Mouse (Mus musculus): ENCODE data around the gene Zmynd8. TPM values are rescaled to one million over a fixed set of nuclear protein-coding genes. Genes with fewer than 3 reads are reported as not detected.

Zmynd8 gene
- total RNA-seq, 2 experiments from 2014 or later: 48.7 to 55.5 TPM

- intact Hi-C loops (cut with DNase I): loop anchor here (2.0 kb wide), 1 partner anchor 74 kb away; no protein-coding TSS in a partner anchor
- DNase-seq: peak in 1 of 2 experiments; percentile 49
Observed at GRCm38 (mm10) chr2:165900351-165901126, 1.7 kb upstream of the Zmynd8 start.

- intact Hi-C loops (cut with DNase I): loop anchor here (2.0 kb wide), 1 partner anchor 73 kb away; no protein-coding TSS in a partner anchor
Observed at GRCm38 (mm10) chr2:165899923-165900322, 1.1 kb upstream of the Zmynd8 start.

GRCm38 (mm10) chr2:165899474-165899873 is 658 bp upstream of the Zmynd8 start:
- DNase-seq: no peak

More at GRCm38 (mm10) chr2:165899923-165900322, 1.1 kb upstream of the Zmynd8 start:
- no peak for DNase-seq

GRCm38 (mm10) chr2:165896171-165896570 is 2.6 kb downstream of the Zmynd8 start:
- intact Hi-C loops (cut with DNase I): no loop called here
- DNase-seq: no peak

More at GRCm38 (mm10) chr2:165899474-165899873, 658 bp upstream of the Zmynd8 start:
- intact Hi-C loops (cut with DNase I): no loop called here

DNA sequence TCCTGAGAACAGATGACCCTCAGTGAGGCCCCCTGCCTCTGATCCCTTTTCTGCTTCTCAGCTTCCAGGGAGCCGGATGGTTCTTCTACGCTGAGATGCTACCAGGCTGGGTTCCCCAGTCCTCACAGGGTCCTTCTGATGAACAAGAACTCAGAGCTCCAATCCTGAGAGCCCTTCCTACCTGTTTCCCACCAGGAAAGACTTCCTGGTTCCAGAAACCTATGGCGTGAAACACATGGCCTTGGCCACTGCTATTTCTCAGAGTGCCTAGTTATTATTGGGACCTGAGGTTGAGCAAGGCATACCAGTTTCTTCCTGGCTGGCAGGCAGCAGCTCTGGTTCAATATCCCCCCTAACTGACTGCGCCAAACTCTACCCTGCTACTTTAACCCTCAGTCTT is 3.1 kb downstream of the Zmynd8 start:
- no peak for DNase-seq
- intact Hi-C loops (cut with DNase I): no loop called here

DNA sequence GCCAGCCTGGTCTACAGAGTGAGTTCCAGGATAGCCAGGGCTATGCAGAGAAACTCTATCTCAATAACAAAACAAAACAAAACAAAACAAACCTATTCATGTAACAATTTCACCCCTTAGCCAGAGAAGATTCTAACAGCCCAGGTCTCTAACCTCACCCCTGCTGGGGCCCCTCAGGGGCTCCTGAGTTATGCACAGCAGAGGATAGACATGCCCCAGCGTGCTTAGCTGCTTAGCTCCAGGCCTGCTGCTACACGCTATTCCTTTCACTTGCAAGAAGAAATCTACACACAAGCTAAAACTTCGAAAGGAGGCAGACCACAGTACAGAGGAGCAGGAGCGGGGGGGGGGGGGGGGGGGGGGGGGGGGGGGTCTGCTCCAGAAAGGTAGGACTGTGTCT is 4.3 kb downstream of the Zmynd8 start:
- no peak for DNase-seq
- intact Hi-C loops (cut with DNase I): no loop called here

GRCm38 (mm10) chr2:165893232-165893631 is 5.6 kb downstream of the Zmynd8 start:
- no peak for DNase-seq
- intact Hi-C loops (cut with DNase I): no loop called here

DNA sequence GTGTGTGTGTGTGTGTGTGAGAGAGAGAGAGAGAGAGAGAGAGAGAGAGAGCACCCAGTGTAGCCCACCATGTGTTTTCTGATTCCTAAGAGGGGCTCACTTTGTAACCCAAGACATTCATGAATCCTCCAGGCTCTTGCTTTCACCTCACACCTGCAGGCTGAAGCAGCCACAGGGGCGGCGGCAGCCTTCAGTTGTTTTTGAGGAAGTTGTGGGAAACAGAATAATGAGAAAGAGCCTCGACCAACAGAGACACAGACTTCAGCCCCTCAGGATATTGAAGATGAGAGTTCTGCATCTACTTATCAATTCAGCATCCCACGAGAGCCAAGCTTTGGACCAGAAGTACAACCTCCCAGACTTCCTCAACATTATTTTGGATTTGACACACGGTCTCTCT is 6.2 kb downstream of the Zmynd8 start:
- intact Hi-C loops (cut with DNase I): no loop called here
- DNase-seq: no peak

DNA sequence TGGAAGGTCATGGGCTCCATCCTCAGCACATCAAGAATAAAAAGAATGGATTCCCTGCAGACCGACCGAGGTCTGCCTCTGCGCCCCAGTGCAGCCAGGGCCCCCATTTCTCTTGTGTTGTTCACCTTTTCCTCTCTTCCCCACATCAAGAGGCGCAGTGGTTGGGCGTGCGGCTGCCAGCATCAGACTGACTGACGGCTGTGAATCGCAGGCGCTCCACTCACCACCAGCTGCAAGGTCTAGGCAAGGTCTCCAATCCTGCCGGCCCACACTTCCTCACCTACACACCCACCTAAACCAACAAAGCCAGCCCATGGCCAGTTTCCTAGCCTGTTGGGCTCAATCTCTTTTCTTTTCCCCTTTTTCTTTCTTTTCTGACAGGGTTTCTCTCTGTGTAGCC is 8.4 kb downstream of the Zmynd8 start:
- intact Hi-C loops (cut with DNase I): no loop called here
- no peak for DNase-seq

GRCm38 (mm10) chr2:165889874-165890273 is 8.9 kb downstream of the Zmynd8 start:
- no peak for DNase-seq

DNA sequence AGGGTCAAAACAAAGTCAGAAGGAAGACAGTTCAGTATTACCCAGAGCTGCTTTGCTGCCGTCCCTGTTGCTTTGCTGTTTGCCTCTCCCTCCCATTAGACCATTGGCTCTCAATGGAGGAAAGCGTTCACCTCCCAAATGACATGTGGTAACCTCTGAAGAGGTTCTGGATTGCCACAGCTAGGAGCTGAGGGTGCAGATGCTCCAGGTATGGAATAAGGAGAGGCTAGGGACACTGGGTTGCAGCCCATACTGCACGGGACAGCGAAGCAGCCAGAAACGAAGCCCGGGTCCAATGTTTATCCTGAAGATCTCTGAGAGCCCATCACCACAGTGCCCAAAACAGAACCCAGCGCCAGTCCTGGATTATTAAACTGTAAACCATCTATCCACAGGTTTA is 9.6 kb downstream of the Zmynd8 start:
- no peak for DNase-seq
- intact Hi-C loops (cut with DNase I): no loop called here

More at GRCm38 (mm10) chr2:165889874-165890273, 8.9 kb downstream of the Zmynd8 start:
- intact Hi-C loops (cut with DNase I): no loop called here

DNA sequence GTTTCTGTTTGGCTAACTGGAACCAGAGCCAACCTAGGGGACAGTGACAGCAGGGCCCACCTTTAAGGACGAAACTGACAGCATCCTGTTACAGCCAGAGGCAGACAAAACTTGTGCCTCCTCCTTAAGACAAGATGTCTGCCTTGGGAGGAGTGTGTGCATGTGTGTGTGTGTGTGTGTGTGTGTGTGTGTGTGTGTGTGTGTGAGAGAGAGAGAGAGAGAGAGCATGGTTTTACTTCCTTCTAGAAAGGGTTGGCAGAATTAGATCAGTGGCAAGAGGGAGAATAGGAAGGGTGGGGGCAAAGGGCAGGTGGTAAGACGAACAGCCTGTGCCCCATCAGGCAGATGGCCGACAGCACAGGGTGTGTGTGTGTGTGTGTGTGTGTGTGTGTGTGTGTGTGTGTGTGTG is 10.0 kb downstream of the Zmynd8 start:
- intact Hi-C loops (cut with DNase I): no loop called here
- no peak for DNase-seq

GRCm38 (mm10) chr2:165888396-165888795 is 10.4 kb downstream of the Zmynd8 start:
- peak; percentile 83 to 86 for DNase-seq
- intact Hi-C loops (cut with DNase I): no loop called here

DNA sequence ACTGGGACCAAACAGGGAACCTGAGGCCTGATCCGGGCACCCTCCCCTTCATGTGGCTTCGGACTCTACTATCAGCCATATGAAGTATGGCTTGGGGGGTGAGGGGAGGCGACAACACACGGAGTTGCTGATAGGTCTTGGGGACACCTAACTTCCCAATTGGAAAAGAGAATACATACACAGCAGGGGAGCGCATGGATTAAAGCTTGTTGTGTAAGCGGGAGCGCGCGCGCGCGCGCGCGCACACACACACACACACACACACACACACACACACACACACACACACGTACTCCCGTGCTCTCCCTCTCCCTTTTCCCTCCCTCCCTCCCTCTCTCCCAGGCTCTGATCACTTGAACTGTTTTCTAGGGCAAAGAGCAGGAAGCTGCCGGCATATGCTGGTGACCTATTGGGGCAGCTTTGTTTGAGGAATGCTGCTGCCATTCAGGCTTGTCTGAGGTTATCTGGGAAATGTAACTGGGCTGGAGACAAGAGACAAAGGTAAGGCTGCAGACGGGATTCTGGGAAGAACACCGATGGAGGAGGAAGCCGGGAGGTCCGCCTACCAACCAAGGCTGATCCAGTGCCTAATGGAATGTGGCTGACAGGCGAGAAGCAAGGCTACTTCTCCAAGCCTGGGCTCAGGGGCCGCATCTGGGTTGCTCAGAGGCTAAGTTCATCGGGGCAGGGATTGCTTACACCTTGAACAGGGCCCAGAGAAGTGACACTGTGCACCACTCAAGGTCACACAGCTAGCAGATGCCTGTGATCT is 11.8 kb downstream of the Zmynd8 start:
- peak; percentile 58 to 65 for DNase-seq
- intact Hi-C loops (cut with DNase I): no loop called here

- peak; percentile 64 to 72 for DNase-seq
- intact Hi-C loops (cut with DNase I): no loop called here
Observed at GRCm38 (mm10) chr2:165886482-165886856, 12.3 kb downstream of the Zmynd8 start.

DNA sequence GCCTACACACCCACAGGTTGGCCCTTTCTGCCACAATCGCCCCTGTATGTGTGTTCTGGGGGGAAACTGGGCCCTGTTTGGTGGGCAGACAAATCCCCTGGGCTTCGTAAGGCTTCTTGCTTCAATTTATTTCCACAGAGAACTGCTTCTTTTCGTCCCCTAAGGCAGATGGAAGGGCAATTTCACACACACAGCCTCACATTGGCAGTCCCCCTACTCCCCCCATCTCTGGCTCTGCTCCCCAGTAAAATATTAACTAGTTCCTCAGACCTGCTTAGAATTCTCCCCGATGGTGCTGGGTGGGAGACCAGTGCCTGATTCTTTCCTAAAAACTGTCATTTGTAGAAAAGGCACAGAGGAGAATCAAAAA is 12.9 kb downstream of the Zmynd8 start:
- intact Hi-C loops (cut with DNase I): no loop called here
- DNase-seq: no peak

DNA sequence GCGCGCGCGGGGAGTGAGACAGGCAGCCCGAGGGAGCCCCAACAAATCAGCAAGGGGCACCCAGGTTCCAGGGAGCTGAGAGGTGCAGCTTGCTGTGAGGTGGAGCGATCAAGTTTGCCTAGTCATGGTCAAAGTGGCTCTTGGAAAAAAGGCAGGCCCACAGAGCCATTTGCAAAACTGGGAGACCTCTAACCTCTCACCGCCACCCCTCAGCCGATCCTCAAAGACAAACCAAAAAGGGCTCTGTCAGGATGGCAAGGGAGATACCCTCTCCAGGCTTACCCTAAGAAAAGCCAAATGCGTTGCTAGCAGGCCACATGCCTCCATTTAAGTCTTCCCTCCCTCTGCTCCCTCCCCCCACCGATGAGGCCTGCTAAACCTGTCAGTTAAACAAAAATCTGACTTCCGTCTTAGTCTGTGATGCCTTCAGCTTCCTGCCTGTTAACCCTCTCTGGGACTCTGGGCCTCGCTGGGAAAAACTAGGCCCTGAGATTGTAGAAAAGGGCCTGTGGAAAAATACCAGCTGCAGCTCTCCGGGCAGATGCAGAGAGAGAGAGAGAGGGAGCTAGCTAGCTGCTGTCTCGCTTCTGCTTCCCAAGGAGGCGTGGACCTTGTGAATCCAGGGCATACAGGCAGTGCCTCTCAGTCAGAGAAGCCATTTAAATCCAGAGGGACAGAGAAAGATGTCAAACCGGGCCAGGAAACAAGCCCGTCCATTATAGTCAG is 13.4 kb downstream of the Zmynd8 start:
- peak; percentile 77 to 78 for DNase-seq
- intact Hi-C loops (cut with DNase I): no loop called here

DNA sequence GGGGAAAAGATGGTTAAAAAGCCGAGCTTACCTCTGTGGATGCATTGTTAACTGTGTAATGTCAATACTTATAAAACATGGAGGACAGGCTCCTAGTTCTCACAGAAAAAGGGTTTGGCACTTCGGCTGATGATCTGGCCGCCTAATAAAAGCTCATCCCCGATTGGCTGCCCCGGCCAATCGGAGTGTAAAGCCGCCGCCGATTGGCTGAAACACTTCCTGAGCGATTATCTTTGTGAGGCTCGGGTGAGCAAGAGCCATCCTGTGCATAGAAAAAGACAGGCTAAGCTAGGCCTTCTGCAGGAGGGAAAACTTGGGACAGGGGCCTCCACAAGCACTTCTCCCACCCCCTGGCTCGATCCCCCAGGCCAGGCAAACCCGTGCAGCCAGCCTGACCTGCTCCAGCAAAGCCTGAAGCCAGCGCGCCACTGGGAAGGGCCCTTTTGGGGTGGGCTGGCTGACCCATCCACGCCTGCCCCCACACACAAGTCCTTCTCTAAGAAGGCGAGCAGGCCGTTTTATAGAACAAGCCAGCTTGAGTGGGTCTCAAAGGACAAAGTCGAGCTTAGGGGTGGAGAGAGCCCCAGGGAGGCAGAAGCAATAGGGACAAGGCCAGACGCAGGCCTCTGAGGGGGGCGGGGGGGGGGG is 14.1 kb downstream of the Zmynd8 start:
- DNase-seq: peak; percentile 98 to 99
- intact Hi-C loops (cut with DNase I): no loop called here

DNA sequence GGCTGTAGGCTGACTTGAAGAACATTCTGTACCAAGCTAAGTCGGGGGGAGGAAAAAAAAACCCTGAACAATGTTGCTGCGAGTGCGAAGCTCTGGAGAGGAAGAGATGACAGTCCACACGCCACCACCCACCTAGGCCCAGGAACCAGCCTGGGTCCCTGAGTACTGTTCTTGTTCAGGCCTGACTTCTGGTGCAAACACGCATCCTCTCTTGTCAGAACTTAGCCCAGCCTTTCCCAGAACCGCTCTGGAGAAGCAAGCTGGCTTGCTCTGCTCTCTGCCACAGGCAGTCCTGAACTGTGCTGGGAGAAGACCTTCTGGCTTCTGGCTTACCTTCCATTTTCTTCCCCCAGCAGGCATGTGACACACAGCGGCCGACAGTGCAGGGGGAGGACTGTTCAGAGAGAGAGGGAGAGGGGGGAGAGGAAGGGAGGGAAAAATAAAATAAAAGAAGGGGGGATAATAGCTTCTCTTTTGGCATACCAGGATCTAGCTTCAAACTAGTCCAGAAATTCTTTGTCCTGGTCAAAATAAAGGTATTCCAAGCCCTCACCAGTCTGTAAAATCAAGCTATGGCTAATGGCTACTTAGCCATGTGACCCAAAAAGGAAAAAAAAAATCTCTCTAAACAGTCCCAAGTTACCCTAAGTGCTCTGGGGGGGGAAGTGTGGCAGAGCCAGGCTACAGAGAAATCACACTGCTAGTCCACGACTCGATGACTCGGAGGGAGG is 14.8 kb downstream of the Zmynd8 start:
- DNase-seq: peak; percentile 66 to 69
- intact Hi-C loops (cut with DNase I): no loop called here

GRCm38 (mm10) chr2:165883006-165883405 is 15.8 kb downstream of the Zmynd8 start:
- intact Hi-C loops (cut with DNase I): no loop called here
- peak; percentile 60 to 65 for DNase-seq

Data from heart, postnatal 10 days (tissue).